Mouse (Mus musculus): Measurements from ENCODE around the gene Pskh1.

The Pskh1 gene

DNA sequence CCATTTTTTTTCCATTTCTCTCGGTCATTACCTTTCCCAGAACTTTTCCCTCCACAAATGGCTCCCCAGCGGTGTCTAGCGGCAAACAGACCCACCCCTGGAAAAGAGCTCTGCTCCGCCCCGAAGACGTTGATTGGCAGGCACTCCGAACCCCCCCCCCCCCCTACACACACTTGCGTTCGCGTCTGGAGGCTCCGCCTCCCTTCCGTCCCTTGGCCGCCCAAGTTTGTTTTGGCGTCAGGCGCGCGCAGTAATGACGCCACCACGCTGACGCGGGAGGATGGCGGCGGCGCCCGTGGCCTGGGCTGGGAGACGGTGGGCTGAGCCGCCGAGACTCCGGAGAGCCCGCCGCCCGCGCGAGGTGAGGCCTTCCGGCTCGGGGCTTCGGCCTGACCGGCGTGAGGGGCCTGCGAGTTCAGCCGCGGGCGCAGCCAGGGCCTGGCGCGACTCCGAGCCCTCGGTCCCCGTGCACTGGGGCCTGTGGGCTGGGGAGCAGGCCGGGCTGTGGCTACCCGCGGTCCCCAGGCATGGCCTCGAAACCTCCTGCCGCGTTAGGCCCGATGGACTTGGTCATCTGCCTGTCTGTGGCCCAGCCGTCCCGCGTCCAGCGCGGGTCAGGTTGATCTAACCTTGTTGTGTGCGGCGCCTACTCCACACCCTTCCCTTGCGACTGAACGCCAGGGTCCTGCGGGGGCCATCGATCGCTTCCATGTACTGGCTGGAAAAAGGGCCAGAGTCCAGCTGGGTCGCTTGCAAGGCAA, at the start of gene Pskh1:
Gene Pskh1 (plus strand): TSS at position 262 of the 761 bp plus-strand sequence.
- peak; percentile 92 for DNase-seq

DNA sequence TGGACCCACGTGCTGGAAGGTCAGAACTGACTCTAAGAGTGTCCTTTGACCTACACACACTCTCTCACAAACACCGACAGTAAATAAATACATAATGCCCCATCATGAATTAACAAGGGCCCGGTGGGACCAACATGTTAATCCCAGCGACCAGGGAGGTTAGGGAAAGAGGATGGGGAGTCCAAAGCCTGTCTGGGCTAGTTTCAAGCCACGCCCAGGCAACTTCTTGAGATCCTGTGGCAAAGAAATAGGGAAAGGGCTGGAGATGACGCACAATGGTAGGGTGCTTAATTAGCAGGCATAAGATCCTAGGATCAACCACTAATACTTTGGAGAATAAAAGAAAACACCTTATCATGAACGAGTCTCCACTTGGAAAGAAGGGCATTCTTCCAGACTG, 49.6 kb upstream of the Pskh1 start:
- no peak for DNase-seq

DNA sequence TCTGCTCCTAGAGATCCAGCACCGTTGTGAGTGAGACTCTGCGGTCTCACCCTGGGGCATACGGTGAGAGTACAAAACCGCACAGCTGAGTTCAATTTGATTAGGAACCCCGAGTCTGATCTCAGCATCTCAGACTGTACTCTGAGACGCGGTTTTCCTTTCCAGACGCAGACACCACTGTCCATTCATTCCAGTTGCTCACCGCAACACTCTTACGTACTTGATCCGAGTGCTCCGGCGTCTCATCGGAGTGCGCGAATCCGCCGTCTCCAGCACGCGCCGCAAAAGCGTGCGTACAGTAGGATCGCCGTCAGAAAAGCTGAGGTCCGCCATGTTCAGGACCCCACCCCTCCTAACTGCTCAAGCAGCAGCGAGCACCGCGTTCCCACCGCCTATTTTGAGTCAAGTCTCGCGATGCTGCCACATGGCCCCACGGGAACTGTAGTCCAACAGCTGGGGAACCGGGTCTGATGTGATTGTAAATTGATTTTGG, 48.5 kb upstream of the Pskh1 start:
- peak; percentile 84 for DNase-seq

DNA sequence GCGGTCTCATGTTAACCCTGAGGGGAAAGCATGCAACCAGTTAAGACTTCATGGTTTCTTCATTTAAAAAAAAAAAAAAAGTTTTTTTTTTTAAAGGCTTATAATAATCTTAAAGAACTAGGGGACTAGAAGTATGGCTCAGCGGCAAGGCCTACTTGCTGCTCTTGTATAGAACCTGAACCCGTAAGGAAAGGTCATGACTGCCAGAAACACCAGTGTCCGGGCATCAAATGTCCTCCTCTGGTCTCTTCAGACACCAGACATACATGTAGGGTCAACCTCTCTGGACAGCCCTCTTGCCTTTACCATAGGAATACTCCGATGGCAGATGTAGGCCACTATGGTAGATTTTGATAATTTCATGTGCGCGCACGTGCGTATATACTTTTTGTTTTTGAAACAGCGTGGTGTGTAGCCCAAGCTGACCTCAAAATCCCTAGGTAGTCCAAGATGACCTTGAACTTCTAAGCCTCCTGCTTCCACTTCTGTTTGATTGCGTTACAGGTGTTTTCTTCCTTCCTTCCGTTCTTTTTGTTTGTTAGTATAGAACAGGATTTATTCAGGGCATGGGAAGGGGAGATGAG, 48.0 kb upstream of the Pskh1 start:
- no peak for DNase-seq

DNA sequence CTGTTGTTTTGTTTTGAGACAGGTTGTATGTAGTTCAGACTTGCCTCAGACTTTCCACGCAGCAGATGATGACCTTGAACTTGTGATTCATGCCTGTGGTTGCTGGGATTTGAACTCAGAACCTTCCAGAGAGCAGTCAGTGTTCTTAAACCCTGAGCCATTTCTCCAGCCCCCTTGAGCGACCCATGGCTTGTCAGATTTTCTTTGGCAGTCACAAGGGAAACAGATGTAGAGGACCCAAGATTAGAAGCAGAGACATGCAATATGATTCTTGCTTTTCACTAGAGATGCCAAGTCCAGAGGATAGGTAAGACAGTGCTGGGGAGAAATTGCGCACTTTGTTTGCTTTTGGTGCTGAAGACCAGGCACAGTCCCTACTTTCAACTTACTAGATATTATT, 47.1 kb upstream of the Pskh1 start, which contains the start of gene Cenpt:
Gene Cenpt (minus strand): TSS at position 101 of the 400 bp plus-strand sequence.
- no peak for DNase-seq

DNA sequence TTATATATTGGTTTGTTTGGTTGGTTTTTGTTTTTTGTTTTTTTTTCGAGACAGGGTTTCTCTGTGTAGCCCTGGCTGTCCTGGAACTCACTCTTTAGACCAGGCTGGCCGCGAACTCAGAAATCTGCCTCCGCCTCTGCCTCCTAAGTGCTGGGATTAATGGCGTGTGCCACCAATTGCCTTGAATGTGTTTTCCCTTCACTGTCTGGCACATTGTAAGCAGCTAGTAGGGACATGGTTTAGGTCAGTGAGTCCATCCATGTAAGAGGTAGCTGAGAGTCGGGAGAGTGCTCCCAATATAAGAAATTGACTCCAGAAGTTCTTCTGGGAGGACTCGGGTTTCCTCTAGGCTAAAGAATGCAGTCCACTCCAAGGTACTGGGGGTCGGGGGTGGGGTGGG, 45.9 kb upstream of the Pskh1 start:
- peak; percentile 63 for DNase-seq

DNA sequence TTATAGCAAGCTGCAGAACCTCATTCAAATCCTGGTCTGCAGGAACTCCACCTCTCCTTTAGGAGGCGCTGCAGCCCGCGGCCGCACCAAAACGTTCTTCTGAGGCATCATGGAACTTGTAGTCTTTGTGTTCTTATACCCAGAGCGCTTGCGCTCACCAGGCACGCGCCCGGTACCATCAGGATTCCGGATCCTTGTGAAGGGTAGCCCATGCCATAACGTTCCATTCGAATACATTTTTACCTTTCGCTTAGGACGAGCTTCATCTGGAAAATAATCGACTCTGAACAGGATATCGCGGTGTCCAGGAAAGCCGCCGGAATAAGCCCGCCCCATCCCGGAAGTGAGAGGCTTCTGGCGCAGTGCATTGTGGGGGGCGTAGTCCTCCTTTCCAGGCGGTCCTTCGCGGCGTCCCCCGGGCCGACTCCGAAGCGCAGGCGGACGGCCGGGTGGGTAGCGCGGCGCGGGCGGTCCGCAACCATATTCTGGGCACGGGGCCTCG, 45.5 kb upstream of the Pskh1 start, which contains the start of gene Thap11:
Gene Thap11 (plus strand): TSS at position 418 of the 502 bp plus-strand sequence.
- DNase-seq: peak; percentile 91

DNA sequence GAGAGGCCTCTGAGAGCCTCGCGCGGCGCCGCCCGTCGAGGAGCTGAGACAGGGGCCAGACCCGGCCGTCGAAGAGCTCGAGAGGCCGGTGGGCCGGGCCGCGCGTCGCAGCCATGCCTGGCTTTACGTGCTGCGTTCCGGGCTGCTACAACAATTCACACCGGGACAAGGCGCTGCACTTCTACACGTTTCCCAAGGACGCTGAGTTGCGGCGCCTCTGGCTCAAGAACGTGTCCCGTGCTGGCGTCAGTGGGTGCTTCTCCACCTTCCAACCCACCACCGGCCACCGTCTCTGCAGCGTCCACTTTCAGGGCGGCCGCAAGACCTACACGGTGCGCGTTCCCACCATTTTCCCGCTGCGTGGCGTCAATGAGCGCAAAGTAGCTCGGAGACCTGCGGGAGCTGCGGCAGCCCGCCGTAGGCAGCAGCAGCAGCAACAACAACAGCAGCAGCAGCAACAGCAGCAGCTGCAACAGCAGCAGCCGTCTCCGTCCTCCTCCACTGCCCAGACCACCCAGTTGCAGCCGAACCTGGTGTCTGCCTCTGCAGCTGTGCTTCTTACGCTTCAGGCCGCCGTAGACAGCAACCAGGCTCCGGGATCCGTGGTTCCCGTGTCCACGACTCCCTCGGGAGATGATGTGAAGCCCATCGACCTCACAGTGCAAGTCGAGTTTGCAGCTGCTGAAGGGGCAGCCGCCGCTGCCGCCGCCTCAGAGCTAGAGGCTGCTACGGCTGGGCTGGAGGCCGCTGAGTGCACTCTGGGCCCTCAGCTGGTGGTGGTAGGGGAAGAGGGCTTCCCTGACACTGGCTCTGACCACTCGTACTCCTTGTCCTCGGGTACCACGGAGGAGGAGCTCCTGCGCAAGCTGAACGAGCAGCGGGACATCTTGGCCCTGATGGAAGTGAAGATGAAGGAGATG, 44.7 kb upstream of the Pskh1 start:
- DNase-seq: peak; percentile 70

DNA sequence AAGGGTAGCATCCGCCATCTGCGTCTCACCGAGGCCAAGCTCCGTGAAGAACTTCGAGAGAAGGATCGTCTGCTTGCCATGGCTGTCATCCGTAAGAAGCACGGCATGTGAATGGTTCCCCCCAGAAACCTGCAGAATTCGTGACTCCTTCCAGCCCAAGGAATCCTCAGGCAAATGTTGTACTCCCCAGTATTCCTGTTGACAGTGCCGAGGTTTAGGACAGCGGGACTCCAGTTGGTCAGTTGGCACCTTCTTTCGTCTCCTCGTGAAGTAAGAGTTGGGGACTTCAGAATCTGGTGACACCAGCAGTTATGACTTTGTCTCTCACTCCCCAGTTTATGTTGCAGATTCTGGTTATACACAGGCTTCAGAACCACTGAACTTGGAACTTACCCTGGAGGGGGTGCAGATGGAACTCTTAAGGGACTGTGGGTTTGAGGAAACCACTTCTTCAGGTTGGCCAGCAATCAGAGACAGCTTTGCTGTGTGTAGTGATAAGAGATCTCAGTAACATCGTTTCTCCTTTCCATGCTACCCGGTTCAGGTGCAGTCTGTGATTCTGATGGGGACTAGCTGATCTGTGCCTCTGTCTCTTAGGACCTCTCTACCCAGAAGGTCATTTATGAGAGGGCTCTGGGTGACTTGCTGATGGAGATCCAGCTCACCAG, 43.9 kb upstream of the Pskh1 start:
- peak; percentile 66 for DNase-seq

DNA sequence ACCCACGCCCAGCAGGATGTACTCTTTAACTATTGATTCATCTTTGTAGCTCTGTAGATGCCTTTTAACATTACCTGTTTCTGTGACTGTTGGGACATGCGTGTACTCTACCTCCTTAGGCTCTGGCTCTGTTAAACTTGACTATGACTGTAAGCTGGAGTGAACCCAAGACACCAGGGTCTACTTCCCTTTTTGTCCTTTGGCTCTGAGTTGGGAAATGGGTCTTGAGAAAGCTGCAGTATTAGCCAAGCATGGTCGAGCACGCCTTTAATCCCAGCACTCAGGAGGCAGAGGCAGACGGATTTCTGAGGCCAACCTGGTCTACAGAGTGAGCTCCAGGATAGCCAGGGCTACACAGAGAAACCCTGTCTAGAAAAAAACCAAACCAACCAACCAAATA, 41.7 kb upstream of the Pskh1 start:
- no peak for DNase-seq

DNA sequence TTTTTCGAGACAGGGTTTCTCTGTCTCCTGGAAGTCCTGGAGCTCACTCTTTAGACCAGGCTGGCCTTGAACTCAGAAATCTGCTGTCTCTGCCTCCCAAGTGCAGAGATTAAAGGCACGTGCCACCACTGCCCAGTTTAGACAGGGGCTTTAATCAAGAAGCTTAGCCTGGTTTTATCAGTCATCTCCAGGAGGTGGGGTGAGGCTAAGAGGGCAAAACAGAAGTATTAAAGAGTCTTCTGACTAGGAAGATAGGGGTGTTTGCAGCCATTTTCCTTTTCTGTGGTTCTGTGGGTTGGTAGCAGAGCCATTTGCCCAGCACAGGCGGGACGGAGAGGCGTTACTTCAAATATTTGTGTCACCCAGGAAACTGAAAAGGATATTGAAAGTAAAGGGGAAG, 40.9 kb upstream of the Pskh1 start:
- no peak for DNase-seq

DNA sequence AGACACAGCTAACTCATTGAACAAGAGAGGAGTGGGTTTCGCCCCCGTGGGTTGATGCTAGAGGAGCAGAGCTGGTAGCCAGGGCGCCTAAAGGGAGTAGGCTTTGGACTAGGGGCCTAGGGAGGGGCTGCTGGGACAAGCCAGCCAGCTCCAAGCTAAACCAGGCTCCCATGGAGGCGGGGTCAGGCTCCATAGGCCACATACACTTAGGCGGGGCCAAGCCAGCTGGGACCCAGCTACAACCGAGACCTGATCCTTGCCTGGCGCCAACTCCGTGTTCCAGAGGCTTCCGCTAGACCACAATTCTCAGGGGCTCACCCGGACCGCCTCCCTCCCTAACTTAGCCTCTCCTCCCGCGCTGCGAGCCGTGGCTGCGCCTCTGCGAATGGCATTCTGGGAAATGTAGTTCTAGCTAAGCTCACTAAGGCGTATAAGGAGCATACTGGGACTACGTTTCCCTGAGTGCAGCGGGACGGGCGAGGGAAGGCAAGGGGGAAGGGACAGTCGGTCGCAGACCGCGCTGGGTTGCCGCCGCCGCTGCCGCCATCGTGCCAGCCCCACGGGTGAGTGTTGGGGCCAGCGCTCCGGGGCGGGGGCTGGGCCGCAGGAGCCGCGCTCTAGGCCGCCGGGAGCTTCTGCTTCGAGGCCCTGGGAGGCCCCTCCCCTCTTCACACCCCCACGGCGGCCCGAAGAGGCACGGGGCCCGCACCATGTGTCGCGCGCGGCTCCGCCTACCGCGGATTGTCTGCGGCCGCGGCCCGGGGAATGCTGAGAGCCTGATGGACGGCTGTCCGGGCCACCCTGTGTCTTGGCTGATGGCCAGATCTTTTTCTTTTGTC, 39.9 kb upstream of the Pskh1 start, which contains the start of gene Nutf2:
Gene Nutf2 (plus strand): TSS at position 438 of the 839 bp plus-strand sequence.
- DNase-seq: peak; percentile 97

DNA sequence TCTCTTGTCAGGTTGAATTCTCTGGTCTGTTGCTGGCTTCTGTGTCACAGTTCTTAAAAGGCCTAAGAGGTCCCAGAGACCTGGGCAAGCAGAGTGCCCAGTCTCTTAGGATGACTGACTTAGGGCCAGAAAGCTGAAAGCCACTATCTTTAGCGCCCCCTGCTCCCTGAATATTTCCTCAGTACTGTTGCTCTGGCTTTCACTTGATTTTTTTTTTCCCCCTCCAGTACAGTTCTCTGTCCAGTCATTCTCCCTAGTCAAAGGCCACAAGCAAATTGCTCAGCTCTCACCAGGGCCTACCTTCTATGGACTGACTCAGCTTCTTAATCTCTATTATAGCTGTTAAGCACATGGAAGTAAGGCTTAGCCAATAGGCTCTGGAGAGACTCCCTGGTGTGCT, 38.3 kb upstream of the Pskh1 start:
- DNase-seq: no peak

DNA sequence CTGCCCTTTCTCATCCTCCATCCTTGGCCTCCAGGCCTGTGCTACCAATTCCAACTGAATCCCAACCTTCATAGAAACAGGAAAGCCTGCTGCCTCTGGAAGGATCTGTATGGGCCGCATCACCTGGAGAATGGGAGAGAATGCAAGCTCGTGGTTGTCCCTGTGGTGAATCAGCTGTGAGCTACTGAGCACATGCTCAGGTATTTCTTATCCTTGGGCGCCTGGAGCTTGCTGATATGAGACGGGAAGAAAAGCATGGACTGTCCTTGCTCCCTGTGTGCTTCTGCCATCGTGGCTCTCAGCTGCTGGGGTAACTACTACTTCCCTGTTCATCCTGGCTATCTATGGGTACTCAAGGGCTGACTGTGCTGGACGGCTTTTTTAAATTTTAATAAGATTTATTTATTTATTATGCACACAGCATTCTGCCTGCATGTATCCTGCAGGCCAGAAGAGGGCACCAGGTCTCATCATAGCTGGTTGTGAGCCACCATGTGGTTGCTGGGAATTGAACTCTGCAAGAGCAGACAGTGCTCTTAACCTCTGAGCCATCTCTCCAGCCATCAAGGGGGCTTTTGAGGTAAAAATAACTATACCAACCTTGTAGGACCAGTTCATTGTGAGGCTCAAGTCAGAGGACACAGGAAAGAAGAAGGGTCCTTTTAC, 33.7 kb upstream of the Pskh1 start:
- no peak for DNase-seq

DNA sequence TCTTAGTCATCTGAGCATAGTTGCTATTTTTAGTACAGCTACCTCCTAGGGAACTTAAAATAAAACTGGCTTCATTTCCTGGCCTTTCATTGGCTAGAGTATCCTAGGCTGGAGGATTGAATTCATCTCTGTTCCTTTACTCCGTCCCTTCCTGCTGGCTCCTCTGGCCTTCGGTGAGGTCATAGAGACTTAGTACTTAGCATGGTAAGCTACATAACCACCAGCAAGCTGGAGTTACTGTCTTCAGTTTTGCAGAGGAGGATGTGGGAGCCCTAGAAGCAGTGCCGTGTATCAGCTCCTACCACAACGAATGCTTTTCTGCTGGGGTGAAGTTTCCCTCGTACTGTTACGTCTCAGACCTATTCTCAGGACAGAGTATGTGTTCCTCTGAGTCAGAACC, 25.9 kb upstream of the Pskh1 start:
- no peak for DNase-seq

DNA sequence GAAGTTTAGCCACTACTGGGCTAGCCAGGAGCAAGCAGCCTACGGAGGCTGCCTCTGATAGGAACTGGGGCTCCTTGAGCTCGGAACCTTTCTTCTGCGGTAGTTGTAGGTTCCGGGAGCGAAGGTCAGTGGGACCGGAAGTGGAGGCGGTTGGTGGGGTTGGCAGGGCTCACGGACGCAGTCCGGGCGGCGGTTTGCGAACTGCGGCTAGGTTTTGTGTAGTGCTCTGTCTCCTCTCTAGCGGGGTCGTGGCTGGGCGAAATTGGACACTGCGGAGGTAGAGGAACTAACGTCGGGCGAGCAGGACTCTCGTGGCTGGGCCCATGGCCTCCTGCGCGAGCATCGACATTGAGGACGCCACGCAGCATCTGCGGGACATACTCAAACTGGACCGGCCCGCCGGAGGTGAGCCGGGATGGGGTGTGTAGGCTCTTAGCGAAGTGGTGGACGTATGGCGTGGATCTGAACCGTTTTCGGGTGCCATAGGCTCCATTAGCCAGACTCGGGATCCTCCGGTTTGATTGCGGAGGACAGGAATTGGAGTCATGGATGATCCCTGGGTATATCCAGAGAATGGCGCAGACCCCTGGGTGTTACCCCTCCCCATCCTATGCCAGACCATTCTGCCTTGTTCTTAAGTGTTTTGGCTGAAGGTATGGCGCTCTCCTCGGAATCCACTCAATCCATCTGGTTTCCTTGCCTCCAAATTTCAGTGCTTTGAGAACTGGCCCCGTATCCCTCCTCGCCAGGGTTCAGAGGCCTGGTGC, 19.3 kb upstream of the Pskh1 start, which contains the start of gene Edc4:
Gene Edc4 (plus strand): TSS at position 128 of the 767 bp plus-strand sequence.
- DNase-seq: peak; percentile 82

DNA sequence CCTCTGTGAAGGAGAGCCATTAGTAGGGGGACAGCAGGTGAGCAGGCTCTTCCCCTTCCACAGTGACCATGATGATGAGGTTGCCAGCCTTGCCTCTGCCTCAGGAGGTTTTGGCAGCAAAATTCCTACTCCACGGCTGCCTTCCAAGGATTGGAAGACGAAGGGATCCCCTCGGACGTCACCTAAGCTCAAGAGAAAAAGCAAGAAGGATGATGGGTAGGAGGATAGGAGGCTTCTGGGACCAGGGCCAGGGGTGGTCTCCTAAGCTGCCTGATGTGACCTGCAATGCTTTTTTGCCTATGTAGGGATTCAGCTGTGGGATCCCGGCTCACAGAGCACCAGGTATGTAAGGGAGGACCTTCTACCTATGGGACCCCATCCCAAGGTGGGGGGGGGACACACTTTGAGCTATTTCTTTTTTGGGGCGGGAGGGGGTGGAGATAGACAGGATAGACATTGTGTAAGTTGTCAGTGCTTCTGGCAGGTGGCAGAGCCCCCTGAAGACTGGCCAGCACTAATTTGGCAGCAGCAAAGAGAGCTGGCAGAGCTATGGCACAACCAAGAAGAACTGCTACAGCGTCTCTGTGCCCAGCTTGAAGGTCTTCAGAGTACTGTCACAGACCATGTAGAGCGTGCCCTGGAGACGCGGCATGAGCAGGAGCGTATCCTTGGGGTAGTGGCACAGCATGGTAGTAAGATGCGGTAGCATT, 10.3 kb upstream of the Pskh1 start:
- DNase-seq: no peak

DNA sequence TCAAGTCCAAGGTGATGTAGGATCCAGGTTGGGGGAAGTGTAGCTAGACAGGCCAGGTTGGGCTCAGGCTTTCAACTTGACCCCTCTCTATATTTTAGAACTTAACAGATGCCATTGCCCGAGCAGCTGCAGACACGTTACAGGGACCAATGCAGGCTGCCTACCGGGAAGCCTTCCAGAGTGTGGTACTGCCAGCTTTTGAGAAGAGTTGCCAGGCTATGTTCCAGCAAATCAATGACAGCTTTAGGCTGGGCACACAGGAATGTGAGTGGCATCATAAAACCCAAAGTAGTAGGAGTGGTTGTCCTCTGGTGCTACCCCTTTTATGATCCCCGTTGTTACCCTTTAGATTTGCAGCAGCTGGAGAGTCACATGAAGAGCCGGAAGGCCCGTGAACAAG, 9.4 kb upstream of the Pskh1 start:
- DNase-seq: no peak

DNA sequence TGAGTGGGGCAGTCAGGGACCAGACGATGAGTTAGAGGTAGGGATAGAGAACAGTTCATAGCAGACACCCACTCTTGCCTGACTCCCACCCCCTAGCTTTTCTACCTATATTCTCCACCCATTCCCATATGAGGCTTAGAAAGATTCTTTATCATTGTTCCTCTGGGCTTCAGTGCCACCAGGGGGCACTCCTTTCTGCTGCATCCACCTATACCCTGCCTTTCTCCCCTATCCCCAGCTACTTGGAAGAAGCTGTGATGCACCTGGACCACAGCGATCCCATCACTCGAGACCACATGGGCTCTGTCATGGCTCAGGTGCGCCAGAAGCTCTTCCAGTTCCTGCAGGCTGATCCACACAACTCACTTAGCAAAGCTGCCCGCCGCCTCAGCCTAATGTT, 7.8 kb upstream of the Pskh1 start:
- no peak for DNase-seq

Data from cerebellum, adult 9-11 months (tissue).